In genomic region chr7:140882469-140882803, GRCm38 (mm10) we compare ENCODE assay signal across 8 mouse cellular contexts. TPM values are rescaled to one million over a fixed set of nuclear protein-coding genes. Genes with fewer than 3 reads are reported as not detected.
DNase-seq lines count a peak whose midpoint lies in the region; ATAC-seq and TF ChIP-seq lines count a peak whose summit lies in the region.

No protein-coding gene starts in this region.

- H3K4me2 ChIP-seq in embryonic facial prominence, embryonic 13.5 days: peak overlapping the region; percentile 66
- peak overlapping the region; percentile 74 for H3K4me2 ChIP-seq in intestine, embryonic 14.5 days (ENCODE audit: low read length)
- H3K4me2 ChIP-seq in myocyte (ENCODE audit: low read depth): peak overlapping the region; percentile 69

- no peaks in the 10 kb centered on the region for H3K27me3 ChIP-seq in liver, adult 2 months (ENCODE audit: control insufficient read depth, insufficient read depth, low read length)
- no peaks in the 10 kb centered on the region for H3K27me3 ChIP-seq in embryonic facial prominence, embryonic 13.5 days
- no peaks in the 10 kb centered on the region for H3K27me3 ChIP-seq in intestine, embryonic 14.5 days (replicated peaks; ENCODE audit: control insufficient read depth, insufficient read depth, low read length)
- H3K27me3 ChIP-seq in myocyte (ENCODE audit: control insufficient read depth, insufficient read depth, insufficient read length): no peaks in the 10 kb centered on the region

- peak overlapping the region; percentile 89 for H3K9ac ChIP-seq in liver, adult 2 months (ENCODE audit: low read depth, low read length)
- peak overlapping the region; percentile 89 for H3K9ac ChIP-seq in embryonic facial prominence, embryonic 13.5 days
- H3K9ac ChIP-seq in intestine, embryonic 14.5 days (ENCODE audit: low read length): peak overlapping the region; percentile 67

- 0% methylated on average over 12 of the region's 12 CpGs for WGBS in liver, adult 2 months
- under 1% methylated on average over 12 of the region's 12 CpGs for WGBS in embryonic facial prominence, embryonic 13.5 days
- under 1% methylated on average over 12 of the region's 12 CpGs for whole genome bisulfite sequencing in intestine, embryonic 14.5 days

- ATAC-seq in embryonic facial prominence, embryonic 13.5 days (ENCODE audit: insufficient number of reproducible peaks, insufficient read depth, low FRiP score, low TSS enrichment, low read depth): peak; percentile 35; the same call in 1 of the 2 replicates
- peak; percentile 40; the same call in 1 of the 2 replicates for ATAC-seq in intestine, embryonic 14.5 days (replicated peaks; ENCODE audit: low FRiP score, low TSS enrichment, low read depth)

- H3ac ChIP-seq in myocyte (ENCODE audit: control insufficient read depth, insufficient read length): peak overlapping the region; percentile 40

- peak overlapping the region; percentile 97 for H3K4me3 ChIP-seq in liver, adult 2 months (ENCODE audit: insufficient read depth, low read depth, low read length)
- peak overlapping the region; percentile 96 for H3K4me3 ChIP-seq in embryonic facial prominence, embryonic 13.5 days
- H3K4me3 ChIP-seq in intestine, embryonic 14.5 days (ENCODE audit: low read depth, low read length): peak overlapping the region; percentile 95
- peak overlapping the region; percentile 98 for H3K4me3 ChIP-seq in myocyte

- H3K4me1 ChIP-seq in liver, adult 2 months (ENCODE audit: control insufficient read depth, insufficient read depth, low read length): peaks cover 8% of the 10 kb centered on the region
- H3K4me1 ChIP-seq in embryonic facial prominence, embryonic 13.5 days: peaks cover 17% of the 10 kb centered on the region
- peaks cover 14% of the 10 kb centered on the region for H3K4me1 ChIP-seq in intestine, embryonic 14.5 days (replicated peaks; ENCODE audit: control insufficient read depth, insufficient read depth, low read length)

- no peaks in the 10 kb centered on the region for H3K9me3 ChIP-seq in embryonic facial prominence, embryonic 13.5 days
- H3K9me3 ChIP-seq in intestine, embryonic 14.5 days (ENCODE audit: control insufficient read depth, low read length): no peaks in the 10 kb centered on the region

- peak overlapping the region; percentile 49; the same call in 1 of the 2 replicates for H3K27ac ChIP-seq in liver, adult 2 months (replicated peaks; ENCODE audit: insufficient read depth, low read depth, low read length)
- H3K27ac ChIP-seq in embryonic facial prominence, embryonic 13.5 days: peak overlapping the region; percentile 86; the same call in 1 of the 2 replicates
- peak overlapping the region; percentile 87 for H3K27ac ChIP-seq in intestine, embryonic 14.5 days (ENCODE audit: low read depth)

- peaks cover 23% of the 10 kb centered on the region for H3K79me2 ChIP-seq in liver, adult 2 months (ENCODE audit: control insufficient read depth, insufficient read depth, low read length)
- peaks cover 38% of the 10 kb centered on the region for H3K79me2 ChIP-seq in myocyte (ENCODE audit: control insufficient read depth, insufficient read depth)

- no peak for TF ChIP-seq POLR2A in liver, adult 2 months (IDR thresholded peaks at IDR 0.05; ENCODE audit: extremely low read depth, insufficient read depth, low read length)
- no peak for TF ChIP-seq POLR2A in myocyte (IDR thresholded peaks at IDR 0.05; ENCODE audit: insufficient read length, low read depth)

- TF ChIP-seq CTCF in liver, adult 2 months (IDR thresholded peaks at IDR 0.05; ENCODE audit: low read depth, low read length): no peak

- peaks cover 16% of the 10 kb centered on the region for H3K36me3 ChIP-seq in liver, adult 2 months (ENCODE audit: control insufficient read depth, insufficient read depth, low read length)
- H3K36me3 ChIP-seq in embryonic facial prominence, embryonic 13.5 days: peaks cover 34% of the 10 kb centered on the region
- H3K36me3 ChIP-seq in intestine, embryonic 14.5 days (ENCODE audit: control insufficient read depth, insufficient read depth, low read length): peaks cover 30% of the 10 kb centered on the region
- peaks cover 16% of the 10 kb centered on the region for H3K36me3 ChIP-seq in myocyte (ENCODE audit: control insufficient read depth, insufficient read depth)

- no peak for DNase-seq in liver, adult 2 months (ENCODE audit: extremely low read depth, low read depth, low spot score)
- DNase-seq in liver: no peak
- DNase-seq in intestine, embryonic 14.5 days (ENCODE audit: low spot score): no peak
- no peak for DNase-seq in ovary, postnatal 14 days (ENCODE audit: low spot score)
- no peak for DNase-seq in gastrocnemius, postnatal 4 days (ENCODE audit: low spot score in 2 of 2)
- no peak for DNase-seq in urinary bladder, postnatal 4 days (ENCODE audit: low spot score in 2 of 2)

TF ChIP-seq in myocyte, 11 proteins besides CTCF, POLR2A, EP300 and RAD21:
- TF ChIP-seq USF1 (IDR thresholded peaks at IDR 0.05; ENCODE audit: low read depth) (no peak), TCF12 (IDR thresholded peaks at IDR 0.05; ENCODE audit: insufficient read depth, poor library complexity, severe bottlenecking) (no peak), SRF (IDR thresholded peaks at IDR 0.05; ENCODE audit: control insufficient read depth, insufficient read length, low read depth) (no peak), MAX (IDR thresholded peaks at IDR 0.05; ENCODE audit: low read depth) (no peak), REST (IDR thresholded peaks at IDR 0.05; ENCODE audit: insufficient read depth, insufficient read length) (no peak), E2F4 (IDR thresholded peaks at IDR 0.05; ENCODE audit: insufficient read depth) (no peak), MYOG (IDR thresholded peaks at IDR 0.05; ENCODE audit: control insufficient read depth in 1 of 3, insufficient read depth in 1 of 3, insufficient read length in 2 of 3, low read depth in 2 of 3) (no peak), CEBPB (IDR thresholded peaks at IDR 0.05; ENCODE audit: insufficient read depth, poor library complexity, severe bottlenecking) (no peak), MYOD1 (IDR thresholded peaks at IDR 0.05; ENCODE audit: control insufficient read depth in 1 of 3, insufficient read length in 2 of 3, low read depth in 2 of 3) (no peak), POLR2AphosphoS2 (IDR thresholded peaks at IDR 0.05; ENCODE audit: insufficient read length, low read depth) (no peak), TCF3 (IDR thresholded peaks at IDR 0.05; ENCODE audit: insufficient read length, low read depth) (no peak)

RNA-seq across cellular contexts. Expression of gene Sirt3, which starts 0.3 kb away (rescaled TPM):
- total RNA-seq in liver, adult 2 months (2014; rRNA removed): 134 and 150 TPM in 2 replicates
- 155 TPM in 2 replicates for polyA plus RNA-seq in liver, adult 2 months (2012; rRNA removed)
- polyA plus RNA-seq in embryonic facial prominence, embryonic 13.5 days (2015; fragmentation: Nextera tagmentation; extraction: Ambion mirVana): 24.8 and 28.9 TPM in 2 replicates
- 24.7 and 25.3 TPM in 2 replicates for polyA plus RNA-seq in intestine, embryonic 14.5 days (2014; fragmentation: Nextera tagmentation; extraction: Ambion mirVana)
- 28.8 TPM for polyA plus RNA-seq in myocyte (2012; fragmentation: generic; extraction: Trizol)
- total RNA-seq in gastrocnemius, postnatal 4 days (2021): 10 to 100 TPM; 16.4 to 18.9 TPM

RNA-seq across cellular contexts. Expression of gene Psmd13, which starts 0.7 kb away (rescaled TPM):
- total RNA-seq in liver, adult 2 months (2014; rRNA removed): 83.6 and 102 TPM in 2 replicates
- 51.1 and 58.2 TPM in 2 replicates for polyA plus RNA-seq in liver, adult 2 months (2012; rRNA removed)
- 237 and 261 TPM in 2 replicates for polyA plus RNA-seq in embryonic facial prominence, embryonic 13.5 days (2015; fragmentation: Nextera tagmentation; extraction: Ambion mirVana)
- polyA plus RNA-seq in intestine, embryonic 14.5 days (2014; fragmentation: Nextera tagmentation; extraction: Ambion mirVana): 151 and 154 TPM in 2 replicates
- 201 TPM for polyA plus RNA-seq in myocyte (2012; fragmentation: generic; extraction: Trizol)
- 100 to 1,000 TPM; 120 to 129 TPM for total RNA-seq in gastrocnemius, postnatal 4 days (2021)

RNA-seq across cellular contexts. Expression of gene Cox8b, which starts 17.8 kb away (rescaled TPM):
- total RNA-seq in liver, adult 2 months (2014; rRNA removed): 0.55 and 0.81 TPM in 2 replicates
- not detected in 2 replicates for polyA plus RNA-seq in liver, adult 2 months (2012; rRNA removed)
- polyA plus RNA-seq in embryonic facial prominence, embryonic 13.5 days (2015; fragmentation: Nextera tagmentation; extraction: Ambion mirVana): 1.2 and 1.9 TPM in 2 replicates
- polyA plus RNA-seq in intestine, embryonic 14.5 days (2014; fragmentation: Nextera tagmentation; extraction: Ambion mirVana): 0.62 and 0.83 TPM in 2 replicates
- polyA plus RNA-seq in myocyte (2012; fragmentation: generic; extraction: Trizol): 534 TPM
- 100 to 1,000 TPM; 754 to 792 TPM for total RNA-seq in gastrocnemius, postnatal 4 days (2021)

RNA-seq across cellular contexts. Expression of gene Bet1l, which starts 25.1 kb away (rescaled TPM):
- total RNA-seq in liver, adult 2 months (2014; rRNA removed): 15.0 and 15.4 TPM in 2 replicates
- 22.1 and 29.2 TPM in 2 replicates for polyA plus RNA-seq in liver, adult 2 months (2012; rRNA removed)
- 56.4 and 68.1 TPM in 2 replicates for polyA plus RNA-seq in embryonic facial prominence, embryonic 13.5 days (2015; fragmentation: Nextera tagmentation; extraction: Ambion mirVana)
- polyA plus RNA-seq in intestine, embryonic 14.5 days (2014; fragmentation: Nextera tagmentation; extraction: Ambion mirVana): 42.3 and 43.7 TPM in 2 replicates
- polyA plus RNA-seq in myocyte (2012; fragmentation: generic; extraction: Trizol): 25.8 TPM
- 10 to 100 TPM; 23.7 to 24.5 TPM for total RNA-seq in gastrocnemius, postnatal 4 days (2021)

RNA-seq across cellular contexts. Expression of gene Ric8a, which starts 25.7 kb away (rescaled TPM):
- total RNA-seq in liver, adult 2 months (2014; rRNA removed): 17.5 and 20.3 TPM in 2 replicates
- polyA plus RNA-seq in liver, adult 2 months (2012; rRNA removed): 24.6 and 34.4 TPM in 2 replicates
- 72.4 and 72.6 TPM in 2 replicates for polyA plus RNA-seq in embryonic facial prominence, embryonic 13.5 days (2015; fragmentation: Nextera tagmentation; extraction: Ambion mirVana)
- polyA plus RNA-seq in intestine, embryonic 14.5 days (2014; fragmentation: Nextera tagmentation; extraction: Ambion mirVana): 64.9 and 82.6 TPM in 2 replicates
- polyA plus RNA-seq in myocyte (2012; fragmentation: generic; extraction: Trizol): 123 TPM
- 10 to 100 TPM; 35.4 to 40.9 TPM for total RNA-seq in gastrocnemius, postnatal 4 days (2021)

Comparison
In these comparisons a context has a peak if more than half of its experiments do, and no peak if none do; other contexts are left out.
1. RNA of gene Cox8b, which starts 17.8 kb away (polyA plus RNA-seq): 534 TPM in myocyte (single experiment); 1.2 to 1.9 TPM in embryonic facial prominence, embryonic 13.5 days, 0.62 to 0.83 TPM in intestine, embryonic 14.5 days and not detected in liver, adult 2 months; every median in the first group is over 100 times any median in the second.
2. Peak in every context shown above with its lines, with median percentiles within 50 percentile points of each other: H3K27ac ChIP-seq, H3K4me3 ChIP-seq, H3K9ac ChIP-seq and H3K4me2 ChIP-seq.